Mouse (Mus musculus) lung, postnatal 0 days (tissue): ENCODE results near the gene Rai1.

Experiments
- CTCF ChIP-seq: IDR thresholded peaks from 2 replicates; pipeline ENCODE4 v1.5.1; 2016; ENCODE audit warnings: antibody characterized with exemption, mild to moderate bottlenecking
- EP300 ChIP-seq: IDR thresholded peaks from 2 replicates; pipeline ENCODE4 v1.6.1; 2016; ENCODE audit warnings: antibody characterized with exemption, mild to moderate bottlenecking, control low read depth

DNA sequence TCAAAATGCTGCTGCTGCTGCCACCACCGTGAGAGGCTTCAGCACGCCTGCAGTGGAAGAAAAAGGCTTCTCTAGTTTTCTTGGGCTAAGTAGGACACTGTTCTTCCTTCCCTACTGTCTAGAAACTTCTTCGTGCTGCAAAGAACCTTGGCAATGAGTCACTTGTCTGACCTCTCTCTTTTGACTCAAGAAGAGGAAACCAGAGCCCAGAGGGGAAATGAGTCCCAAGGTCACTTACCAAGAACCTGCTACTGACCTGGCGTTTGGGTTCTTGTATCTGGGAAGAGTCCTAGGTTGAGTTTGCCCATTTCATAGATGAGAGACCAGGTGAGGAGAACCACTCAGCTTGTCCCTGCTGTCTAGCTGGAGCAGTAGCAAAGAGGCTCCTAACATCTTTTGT, 38.3 kb downstream of the Rai1 start:
- no peak for TF ChIP-seq CTCF
- no peak for TF ChIP-seq EP300
